Mouse (Mus musculus): ENCODE measurements around the gene Vmn1r4.

Vmn1r4 gene

DNA sequence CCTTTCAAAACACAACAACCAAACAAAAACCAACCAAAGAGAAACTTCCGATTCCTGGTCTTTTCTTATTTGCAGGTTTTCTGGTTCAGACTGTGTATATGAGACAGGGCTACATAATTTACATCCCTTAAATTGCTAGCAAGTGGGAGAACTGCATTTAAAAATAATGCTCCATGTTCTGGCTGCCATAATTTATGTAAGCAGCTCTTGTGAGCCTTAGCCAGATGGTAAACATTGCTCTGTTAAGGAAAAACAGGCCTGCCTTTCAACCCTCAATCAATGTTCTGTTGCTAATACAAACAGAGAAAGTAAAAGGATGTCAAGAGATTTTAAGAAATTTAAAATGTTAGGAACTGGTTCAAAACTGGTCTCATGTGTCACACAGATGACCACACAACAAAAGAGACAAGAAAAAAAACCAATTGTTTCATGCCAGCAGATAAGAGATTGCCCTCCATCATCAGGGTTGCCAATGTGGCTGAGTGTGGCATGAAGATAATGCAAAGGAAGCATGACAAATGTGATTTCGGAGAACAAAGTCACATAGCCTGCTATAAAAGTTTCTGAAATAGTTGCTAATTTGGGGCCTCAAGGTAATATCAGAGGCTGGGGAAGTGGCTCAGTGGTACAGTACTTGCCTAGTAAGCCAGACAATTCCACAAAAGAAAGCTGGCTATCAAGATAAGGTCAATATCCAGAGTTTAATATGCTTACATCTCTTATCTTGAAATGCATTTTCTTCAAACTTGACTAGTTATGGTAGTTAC, 10.5 kb upstream of the Vmn1r4 start:
- in situ Hi-C loops (cut with MseI, MboI) = no loop called here

DNA sequence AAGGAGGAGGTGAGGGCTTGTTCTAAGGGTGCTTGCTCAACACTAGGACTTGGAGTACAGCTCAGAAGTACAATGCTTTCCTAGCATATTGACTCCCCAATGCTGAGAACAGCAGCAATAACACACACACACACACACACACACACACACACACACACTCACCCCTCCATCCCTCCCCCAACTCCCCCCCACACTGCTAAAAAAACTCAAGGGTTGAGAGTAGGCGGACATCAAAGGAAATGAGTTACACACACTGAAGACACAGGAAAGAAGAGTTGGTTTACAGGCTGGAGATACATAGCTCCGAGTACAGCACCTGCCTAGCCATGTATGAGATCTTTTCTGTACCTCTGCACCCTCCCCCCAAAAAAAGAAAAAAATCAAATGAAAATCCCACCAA, 7.5 kb upstream of the Vmn1r4 start:
- in situ Hi-C loops (cut with MseI, MboI) = no loop called here

DNA sequence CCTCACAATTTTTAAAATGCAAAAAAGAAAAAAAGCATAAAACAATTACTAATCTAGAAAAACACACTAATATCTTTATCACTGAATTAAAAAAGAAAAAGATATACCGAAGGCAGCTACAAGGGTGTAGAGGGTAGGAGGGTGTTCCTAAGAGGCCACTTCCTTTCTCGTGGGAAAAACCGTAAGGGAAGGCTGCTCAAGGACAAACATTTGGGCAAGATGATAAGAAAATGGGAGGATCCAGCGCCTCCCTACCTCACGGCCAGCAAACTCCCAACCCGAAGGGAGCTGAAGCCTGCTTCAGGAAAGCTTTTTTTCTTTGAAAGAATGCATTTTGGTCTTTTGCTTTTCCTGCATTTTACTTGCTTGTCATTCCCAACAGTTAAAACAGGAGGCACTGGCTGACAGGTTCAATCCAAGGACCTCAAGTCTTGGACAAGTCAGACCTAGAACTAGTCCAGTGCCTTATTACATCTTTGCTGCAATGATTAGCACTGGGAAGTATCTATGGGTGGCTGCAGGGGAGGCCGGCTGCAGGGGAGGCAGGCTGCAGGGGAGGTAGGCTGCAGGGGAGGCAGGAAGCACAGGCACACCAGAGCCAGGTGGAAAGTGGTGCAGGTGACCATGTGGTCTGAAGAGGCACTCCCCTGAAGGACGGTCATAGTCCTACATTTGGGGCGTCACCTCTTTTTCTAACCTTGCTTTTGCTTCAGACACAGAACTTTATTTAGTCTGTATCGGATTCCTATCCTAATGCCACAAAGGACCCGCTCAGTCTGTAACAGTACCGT, 6.0 kb upstream of the Vmn1r4 start:
- in situ Hi-C loops (cut with MseI, MboI) = no loop called here

DNA sequence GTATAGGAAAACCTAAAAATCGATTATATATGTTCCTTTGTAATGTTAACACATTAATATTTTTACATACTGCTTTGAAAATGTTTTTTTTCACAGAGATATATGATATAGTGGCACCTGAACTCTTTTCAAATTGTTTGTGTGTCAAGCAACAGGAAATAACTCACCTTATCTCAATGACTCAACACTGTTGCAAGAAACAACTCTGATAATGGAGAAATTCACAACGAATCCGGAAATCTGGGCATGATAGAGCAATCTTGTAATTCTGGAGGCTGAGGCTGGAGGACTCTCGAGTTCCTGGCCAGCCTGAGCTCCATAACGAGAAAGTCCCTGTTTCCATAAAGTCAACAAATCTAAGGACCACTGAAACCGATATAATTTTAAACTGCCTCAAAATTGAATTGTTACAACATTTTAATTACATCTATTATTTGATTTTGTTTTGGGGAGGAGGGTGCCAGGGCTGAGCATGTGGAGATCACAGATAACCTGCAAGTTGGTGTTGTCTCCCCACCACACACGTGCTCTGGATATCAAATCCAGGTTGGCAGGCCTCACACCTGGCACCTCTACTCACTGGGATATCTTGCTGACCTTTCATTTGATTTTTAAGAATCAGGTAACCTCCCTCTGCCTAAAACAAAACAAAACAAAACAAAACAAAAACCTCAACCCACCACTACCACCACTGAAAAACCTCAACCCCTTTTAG, 4.3 kb upstream of the Vmn1r4 start:
- in situ Hi-C loops (cut with MseI, MboI) = no loop called here

DNA sequence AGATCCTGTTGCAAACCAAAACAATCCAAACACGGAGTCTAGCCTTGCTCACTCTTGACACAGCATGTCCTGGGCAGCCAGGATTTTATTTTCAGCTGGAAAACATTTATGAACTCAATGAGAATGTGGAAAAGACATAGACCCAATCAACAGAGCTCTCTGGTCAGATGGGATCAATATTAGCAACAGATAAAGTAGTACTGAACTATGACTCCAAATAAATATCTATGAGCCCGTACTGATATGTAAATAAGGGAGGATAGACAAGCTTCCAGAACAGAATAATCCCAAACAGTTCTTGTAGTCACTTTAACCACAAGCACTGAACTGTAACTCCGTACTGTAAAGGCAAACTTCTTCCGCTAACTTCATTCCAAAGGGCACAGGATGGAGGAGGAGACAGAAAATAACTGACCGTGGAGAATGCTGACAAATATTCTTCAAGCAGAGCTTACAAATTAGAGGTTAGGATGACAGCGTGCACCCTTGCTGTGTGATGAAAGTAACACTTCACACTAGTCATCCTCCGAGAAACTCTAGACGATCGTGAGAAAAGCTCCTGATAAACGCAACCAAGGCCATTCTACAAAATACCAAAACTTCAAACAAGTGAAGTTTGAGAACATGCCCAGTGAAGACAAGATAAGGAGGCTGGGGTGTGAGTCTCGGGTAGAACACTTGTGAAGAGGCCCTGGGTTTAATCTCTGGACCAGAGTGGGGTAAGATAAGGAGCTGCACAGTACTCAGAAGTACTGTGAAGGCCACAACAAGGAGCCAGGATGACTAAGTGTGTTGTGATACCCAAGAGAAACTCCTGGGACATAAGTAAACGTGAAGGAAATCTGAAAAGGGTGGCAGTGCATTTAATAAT, 3.4 kb upstream of the Vmn1r4 start:
- in situ Hi-C loops (cut with MseI, MboI) = no loop called here

DNA sequence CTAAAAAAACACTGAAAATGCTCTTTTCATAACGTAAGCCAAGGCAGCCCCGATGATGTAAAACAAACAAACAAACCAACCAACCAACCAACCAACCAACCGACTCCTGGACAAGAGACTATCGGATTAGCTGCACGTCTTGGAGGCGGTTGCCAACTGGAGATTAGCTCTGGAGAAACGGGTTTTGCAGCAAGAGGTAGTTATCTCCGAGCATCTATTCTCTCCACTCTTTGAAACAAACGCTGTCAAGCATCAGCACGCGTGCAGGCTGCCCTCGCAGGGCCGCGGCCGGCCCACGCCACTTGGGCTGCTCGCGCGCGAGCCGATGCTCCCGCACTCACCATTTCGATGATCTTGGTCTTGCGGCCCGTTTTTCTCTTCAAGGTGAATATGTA, 487 bp upstream of the Vmn1r4 start:
- in situ Hi-C loops (cut with MseI, MboI) = no loop called here

DNA sequence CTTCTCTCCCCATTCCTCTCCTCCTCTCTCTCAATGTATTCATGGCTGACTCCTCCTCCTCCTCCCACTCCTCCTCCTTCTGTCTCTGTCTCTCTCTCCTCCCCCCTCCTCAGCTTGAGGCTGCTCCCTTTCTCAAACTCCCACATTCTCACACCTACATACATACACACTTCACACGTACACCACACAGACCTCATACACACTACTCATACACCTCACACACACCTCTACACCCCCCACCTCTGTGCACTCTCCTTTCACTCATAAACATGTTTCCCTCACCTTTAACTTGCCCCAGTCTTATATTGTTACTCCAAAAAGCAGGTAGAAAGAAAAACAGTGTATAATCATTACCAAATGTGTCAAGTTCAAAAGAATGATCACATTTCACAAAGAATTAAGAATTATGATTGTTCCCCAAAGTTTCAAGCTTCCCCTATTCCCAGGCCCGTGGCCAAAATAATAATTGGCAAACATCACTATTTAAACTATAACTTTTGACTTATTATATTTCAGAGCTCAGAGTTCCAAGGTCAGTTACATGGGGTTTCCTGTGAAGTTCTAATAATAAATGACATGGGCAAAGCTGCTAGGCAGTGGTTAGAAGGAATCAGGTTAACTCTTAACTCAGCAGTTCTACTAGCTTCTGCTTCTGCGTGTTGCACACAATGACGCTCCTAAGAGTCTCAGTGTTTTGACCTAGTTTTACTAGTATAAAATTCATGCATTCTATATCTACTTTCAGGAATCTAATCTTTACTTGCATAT, 8.0 kb downstream of the Vmn1r4 start:
- in situ Hi-C loops (cut with MseI, MboI) = no loop called here

DNA sequence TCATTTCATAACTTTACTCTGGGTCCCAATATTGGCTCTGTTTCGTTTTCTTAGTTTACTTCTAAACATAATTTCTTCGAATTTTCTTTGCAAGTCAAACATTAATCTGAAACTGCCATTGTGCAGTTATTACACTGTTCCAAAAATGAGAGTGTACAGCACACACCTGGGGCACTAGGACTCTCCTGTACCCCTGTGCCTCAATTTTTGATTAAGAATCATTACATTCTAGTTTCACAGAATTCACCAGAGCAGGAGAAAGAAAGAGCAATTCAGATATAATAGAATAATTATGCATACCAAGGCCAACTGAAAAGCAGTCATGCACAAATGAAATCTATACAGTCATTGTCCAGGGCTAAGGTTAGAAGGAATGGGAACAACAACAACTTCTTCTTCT, 8.6 kb downstream of the Vmn1r4 start:
- in situ Hi-C loops (cut with MseI, MboI) = no loop called here

DNA sequence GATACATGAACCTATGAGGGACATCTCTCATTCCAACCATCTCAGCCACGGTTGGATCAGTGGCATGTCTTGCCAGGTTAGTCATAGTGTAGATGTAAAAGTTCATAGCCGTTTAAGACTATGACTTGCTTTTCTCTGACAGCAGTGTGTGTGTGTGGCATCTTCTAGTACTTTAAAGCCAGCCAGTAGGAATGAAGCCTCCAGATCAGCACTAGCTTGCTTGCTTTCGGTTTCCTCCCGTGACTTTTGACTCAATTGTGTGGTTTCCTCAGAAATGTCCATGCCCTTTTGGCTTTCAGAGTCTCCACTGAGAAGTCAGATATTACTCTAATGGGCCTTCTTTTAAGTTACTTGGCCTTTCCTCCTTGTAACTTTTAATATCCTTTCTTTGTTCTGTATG, 10.6 kb downstream of the Vmn1r4 start:
- in situ Hi-C loops (cut with MseI, MboI) = no loop called here

DNA sequence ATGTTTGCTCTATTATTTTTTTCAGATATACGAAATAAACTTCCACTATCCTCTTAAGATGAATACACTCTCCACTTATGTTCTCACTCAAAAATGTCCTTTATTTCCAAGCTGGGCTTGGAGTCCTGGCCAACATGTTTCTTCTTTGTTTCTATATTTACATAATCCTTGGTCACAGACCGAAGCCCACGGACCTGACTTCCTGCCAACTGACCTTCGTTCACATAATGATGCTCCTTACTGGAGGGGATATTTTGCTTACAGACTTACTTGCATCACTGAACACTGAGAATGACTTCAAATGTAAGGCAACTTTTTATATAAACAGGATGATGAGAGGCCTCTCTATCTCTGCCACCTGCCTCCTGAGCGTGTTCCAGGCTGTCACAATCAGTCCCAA, 32.6 kb downstream of the Vmn1r4 start:
- in situ Hi-C loops (cut with MseI, MboI) = no loop called here

DNA sequence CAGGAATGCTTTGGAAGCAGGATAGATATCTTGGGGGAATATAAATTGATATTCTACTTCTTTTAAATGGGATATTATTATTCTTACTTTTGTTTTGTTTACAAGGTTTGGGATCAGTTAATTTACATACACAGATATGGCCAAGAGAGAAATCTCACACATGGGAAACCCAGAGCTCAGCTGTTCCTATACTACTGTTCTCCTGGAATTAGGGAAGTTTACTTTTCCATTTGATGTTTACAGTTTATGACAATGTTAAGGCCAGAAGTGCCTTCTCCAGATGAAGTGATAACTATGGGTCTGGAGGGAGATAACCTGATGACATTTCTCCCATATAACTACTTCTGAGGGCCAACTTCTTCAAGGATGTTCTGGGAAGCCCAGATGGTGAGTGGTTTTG, 46.2 kb downstream of the Vmn1r4 start, which contains the start of gene Vmn1r5:
TSS of gene Vmn1r5 (plus strand) at position 301 of the 400 bp plus-strand sequence.
- in situ Hi-C loops (cut with MseI, MboI) = no loop called here

DNA sequence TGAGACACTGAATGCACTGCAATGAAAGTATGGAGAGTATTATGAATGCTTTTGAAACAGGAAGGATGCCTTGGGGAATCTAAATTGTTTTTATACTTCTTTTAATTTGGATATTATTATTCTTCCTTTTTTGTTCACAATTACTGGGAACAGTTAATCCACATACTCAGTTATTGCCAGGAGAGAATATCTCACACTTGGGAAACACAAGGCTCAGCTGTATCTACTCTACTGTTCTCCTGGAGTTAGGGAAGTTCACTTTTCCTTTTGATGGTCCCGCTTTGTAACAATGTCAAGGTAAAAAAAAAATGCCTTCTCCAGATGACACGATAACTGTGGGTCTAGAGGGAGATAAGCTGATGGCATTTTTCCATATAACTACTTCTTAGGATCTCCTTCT, 73.1 kb downstream of the Vmn1r4 start, which contains the start of gene Vmn1r6:
TSS of gene Vmn1r6 (plus strand) at position 301 of the 400 bp plus-strand sequence.
- in situ Hi-C loops (cut with MseI, MboI) = no loop called here

Measured in mouse trophoblast stem cell (cell line).